Mouse (Mus musculus): ENCODE results near the gene Gm2696. TPM values are rescaled to one million over a fixed set of nuclear protein-coding genes. Genes with fewer than 3 reads are reported as not detected.

The Gm2696 gene
- polyA plus RNA-seq, 1 experiment from 2014 or later, result not detected

DNA sequence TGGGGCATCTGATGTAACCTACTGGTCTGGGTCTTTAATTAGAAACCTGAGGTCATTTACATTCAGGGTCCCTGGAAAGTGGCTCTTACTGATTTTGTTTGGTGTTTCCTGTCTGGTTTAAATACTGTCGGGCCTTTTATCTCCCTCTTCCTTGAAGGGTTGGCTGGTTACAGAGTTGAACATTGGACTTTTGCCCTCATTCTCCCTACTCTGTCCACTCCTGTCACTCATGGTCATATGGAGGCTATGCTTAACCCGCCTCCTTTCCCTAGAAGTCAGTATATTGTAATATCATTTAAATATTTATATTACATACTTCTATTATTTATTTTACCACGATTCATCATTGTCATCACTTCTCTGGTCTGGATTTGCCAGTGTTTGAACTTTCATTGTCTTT lies 10.4 kb upstream of the Gm2696 start:
- H3K4me3 ChIP-seq, result no peak overlapping the region
- peaks cover 3% of the 10 kb centered on the region for H3K4me1 ChIP-seq (replicated peaks)
- DNase-seq (ENCODE audit: low spot score), result no peak
- 82% methylated on average over 3 of the region's 3 CpGs for WGBS
- H3K27me3 ChIP-seq (ENCODE audit: insufficient read depth, poor library complexity, severe bottlenecking), result no peaks in the 10 kb centered on the region
- H3K9me3 ChIP-seq, result peaks cover 6% of the 10 kb centered on the region; the same call in 1 of the 2 replicates
- no peak overlapping the region for H3K27ac ChIP-seq
- H3K36me3 ChIP-seq, result no peaks in the 10 kb centered on the region

DNA sequence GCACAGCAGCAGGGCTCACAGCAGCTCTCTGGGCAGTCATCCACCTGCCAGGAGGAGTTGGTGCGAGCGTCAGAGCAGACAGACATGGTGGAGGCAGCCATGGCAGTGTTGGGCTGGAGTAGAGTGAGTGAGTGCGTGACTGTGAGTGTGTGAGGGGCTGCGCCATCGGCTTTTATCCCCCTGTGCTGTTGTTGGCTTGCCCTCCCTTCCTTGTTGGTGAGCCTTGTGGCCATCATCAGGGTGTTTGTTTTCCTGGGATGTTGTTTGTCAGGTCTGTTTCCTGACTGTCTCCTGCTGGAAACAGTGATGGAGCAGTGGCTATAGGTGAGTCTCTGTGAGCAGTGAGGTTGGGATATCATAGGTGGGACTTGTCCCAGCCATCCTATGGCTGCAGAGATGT lies 2.7 kb upstream of the Gm2696 start, which contains the start of gene Gm9507:
Gm9507 (minus strand) TSS at position 101 of the 400 bp plus-strand sequence.
- no peak for DNase-seq (ENCODE audit: low spot score)
- no peaks in the 10 kb centered on the region for H3K27me3 ChIP-seq (ENCODE audit: insufficient read depth, poor library complexity, severe bottlenecking)
- H3K27ac ChIP-seq, result no peak within 1 kb of the TSS
- peaks cover 7% of the 10 kb centered on the region; the same call in 1 of the 2 replicates for H3K4me1 ChIP-seq (replicated peaks)
- H3K36me3 ChIP-seq, result no peaks in the 10 kb centered on the region
- H3K9me3 ChIP-seq, result peaks cover 9% of the 10 kb centered on the region
- no peak within 1 kb of the TSS for H3K4me3 ChIP-seq
- WGBS, result 72% methylated on average over 5 of the region's 5 CpGs

DNA sequence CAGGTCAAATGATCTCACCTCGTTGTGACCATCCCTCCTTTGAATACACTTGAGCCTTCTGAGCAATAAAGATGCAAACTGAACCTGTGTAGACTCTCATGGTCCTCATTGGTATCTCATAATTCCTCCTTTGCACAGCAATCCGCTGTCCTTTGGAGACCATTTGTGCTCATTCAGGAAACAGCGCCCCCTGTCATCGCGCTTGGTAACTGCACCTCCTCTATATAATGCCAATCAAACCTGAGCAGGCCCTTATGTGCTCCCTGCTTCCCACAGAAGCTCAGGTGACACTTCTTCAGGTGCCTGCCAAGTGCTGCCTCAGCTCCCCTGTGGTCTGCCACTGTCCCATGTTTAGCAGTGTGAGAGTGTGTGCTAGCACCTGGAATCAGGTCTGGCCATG lies 1.0 kb downstream of the Gm2696 start:
- 31% methylated on average over 5 of the region's 5 CpGs for WGBS
- DNase-seq (ENCODE audit: low spot score), result peak; percentile 33

DNA sequence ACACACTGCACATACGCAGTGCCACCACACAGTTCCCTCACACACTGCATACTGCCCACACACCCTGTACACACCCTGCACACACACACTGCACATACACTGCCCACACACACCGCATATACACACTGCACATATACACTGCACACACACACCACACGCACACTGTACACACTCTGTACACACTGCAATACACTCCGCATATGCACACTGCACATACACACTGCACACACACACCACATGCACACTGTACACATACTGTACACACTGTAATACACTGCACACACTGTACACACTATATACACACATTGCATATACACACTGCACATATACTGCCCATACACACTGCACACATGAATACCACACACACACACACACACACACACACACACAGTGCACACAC lies 4.0 kb downstream of the Gm2696 start:
- Histone ChIP-seq H3K27me3 (ENCODE audit: insufficient read depth, poor library complexity, severe bottlenecking) (no peaks in the 10 kb centered on the region), H3K4me3 (no peak overlapping the region), H3K9me3 (no peaks in the 10 kb centered on the region), H3K36me3 (no peaks in the 10 kb centered on the region), H3K4me1 (replicated peaks) (peaks cover 7% of the 10 kb centered on the region; the same call in 1 of the 2 replicates), H3K27ac (no peak overlapping the region)
- DNase-seq (ENCODE audit: low spot score), result no peak
- 93% methylated on average over 4 of the region's 4 CpGs for WGBS

More for the DNA sequence above, 1.0 kb downstream of the Gm2696 start:
- no peaks in the 10 kb centered on the region for H3K36me3 ChIP-seq
- H3K27me3 ChIP-seq (ENCODE audit: insufficient read depth, poor library complexity, severe bottlenecking), result no peaks in the 10 kb centered on the region
- H3K27ac ChIP-seq, result 0 out of 2 replicates have a peak overlapping the region, but pooled peaks have one; percentile 35
- no peaks in the 10 kb centered on the region for H3K9me3 ChIP-seq
- H3K4me3 ChIP-seq, result no peak overlapping the region
- H3K4me1 ChIP-seq (replicated peaks), result peaks cover 7% of the 10 kb centered on the region; the same call in 1 of the 2 replicates

DNA sequence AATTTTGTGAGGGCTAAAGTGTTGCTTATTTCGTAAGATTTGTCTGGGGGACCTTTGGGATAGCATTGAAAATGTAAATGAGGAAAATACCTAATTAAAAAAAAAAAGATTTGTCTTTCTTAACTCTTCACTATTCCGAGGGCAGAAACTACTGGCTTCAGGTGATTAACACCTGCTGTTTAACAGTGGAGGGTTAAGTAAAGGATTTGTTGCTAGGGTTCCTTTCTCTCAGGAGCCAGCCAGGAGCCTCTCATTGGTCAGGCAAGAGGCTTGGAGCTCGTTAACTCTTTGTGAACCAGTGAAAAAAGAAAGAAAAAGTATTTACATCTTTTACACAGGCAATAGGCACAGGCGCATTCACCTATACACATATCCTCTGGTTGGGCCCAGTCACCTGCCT lies 4.7 kb downstream of the Gm2696 start:
- H3K27ac ChIP-seq, result no peak overlapping the region
- no peaks in the 10 kb centered on the region for H3K36me3 ChIP-seq
- peaks cover 5% of the 10 kb centered on the region; the same call in 1 of the 2 replicates for H3K9me3 ChIP-seq
- no peak overlapping the region for H3K4me3 ChIP-seq
- peaks cover 7% of the 10 kb centered on the region; the same call in 1 of the 2 replicates for H3K4me1 ChIP-seq (replicated peaks)
- 40% methylated on average over 4 of the region's 4 CpGs for WGBS
- DNase-seq (ENCODE audit: low spot score), result no peak
- H3K27me3 ChIP-seq (ENCODE audit: insufficient read depth, poor library complexity, severe bottlenecking), result no peaks in the 10 kb centered on the region

DNA sequence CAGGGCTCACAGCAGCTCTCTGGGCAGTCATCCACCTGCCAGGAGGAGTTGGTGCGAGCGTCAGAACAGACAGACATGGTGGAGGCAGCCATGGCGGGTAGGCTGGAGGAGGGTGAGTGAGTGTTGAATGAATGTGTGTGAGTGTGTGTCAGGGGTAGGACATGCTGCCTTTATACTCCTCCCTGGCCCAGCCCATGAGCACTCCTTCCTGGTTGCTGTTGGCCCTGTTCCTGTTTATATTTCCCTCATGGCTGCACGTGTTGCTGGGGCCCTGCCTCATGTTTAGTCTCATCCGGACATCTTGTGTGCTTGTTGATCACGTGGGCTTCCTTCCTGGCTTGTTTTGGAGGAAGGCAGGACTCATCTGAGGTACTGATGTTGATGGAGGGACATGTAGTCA lies 12.5 kb downstream of the Gm2696 start, which contains the start of gene Krtap10-4:
Krtap10-4 (minus strand) TSS at position 145 of the 400 bp plus-strand sequence.
- WGBS, result 67% methylated on average over 6 of the region's 6 CpGs
- no peak within 1 kb of the TSS for H3K4me3 ChIP-seq
- H3K27me3 ChIP-seq (ENCODE audit: insufficient read depth, poor library complexity, severe bottlenecking), result no peaks in the 10 kb centered on the region
- H3K9me3 ChIP-seq, result peaks cover 5% of the 10 kb centered on the region; the same call in 1 of the 2 replicates
- H3K36me3 ChIP-seq, result no peaks in the 10 kb centered on the region
- no peak within 1 kb of the TSS for H3K27ac ChIP-seq
- H3K4me1 ChIP-seq (replicated peaks), result no peaks in the 10 kb centered on the region
- no peak for DNase-seq (ENCODE audit: low spot score)

DNA sequence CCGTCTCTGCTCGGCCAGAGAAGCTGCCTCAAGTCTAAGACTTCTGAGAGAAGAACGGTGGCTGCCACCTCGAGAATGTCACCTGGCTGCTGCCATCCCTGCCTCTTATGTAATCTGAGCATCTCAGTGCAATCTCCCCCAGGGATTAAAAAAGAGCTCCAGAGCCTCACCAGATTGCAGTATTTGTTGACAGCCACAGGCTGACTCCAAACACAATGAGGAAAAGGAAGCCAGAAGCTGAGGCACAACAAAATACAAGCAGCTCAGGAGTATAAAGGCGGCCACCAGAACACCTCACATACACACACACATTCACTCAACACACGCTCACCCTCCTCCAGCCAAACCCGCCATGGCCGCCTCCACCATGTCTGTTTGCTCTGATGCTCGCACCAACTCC lies 21.2 kb downstream of the Gm2696 start, which contains the start of gene Krtap10-10:
Krtap10-10 (plus strand) TSS at position 301 of the 400 bp plus-strand sequence.
- 73% methylated on average over 9 of the region's 9 CpGs for WGBS

DNA sequence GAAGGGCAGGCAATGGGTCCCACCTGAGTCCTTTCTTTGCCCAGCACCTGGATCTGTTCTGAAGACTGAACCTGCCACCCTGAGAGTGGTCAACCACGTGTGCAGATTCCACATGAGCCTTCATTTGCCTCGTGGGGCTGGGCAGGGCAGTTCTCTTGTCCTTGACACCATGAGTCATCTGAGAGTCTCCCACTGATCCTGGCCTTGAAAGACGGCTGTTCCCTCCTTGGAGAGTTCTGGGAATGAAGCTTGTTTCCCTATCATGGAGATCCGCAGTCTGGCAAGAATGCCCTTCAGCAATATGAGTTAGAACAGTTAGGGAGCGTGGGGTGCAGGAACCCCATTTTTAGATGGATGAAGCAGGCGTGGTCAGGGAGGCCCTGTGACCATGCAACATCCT lies 24.5 kb downstream of the Gm2696 start:
- no peak overlapping the region for H3K4me3 ChIP-seq
- DNase-seq (ENCODE audit: low spot score), result no peak
- H3K9me3 ChIP-seq, result peaks cover 15% of the 10 kb centered on the region
- WGBS, result 80% methylated on average over 6 of the region's 6 CpGs
- no peak overlapping the region for H3K27ac ChIP-seq
- H3K4me1 ChIP-seq (replicated peaks), result peaks cover 6% of the 10 kb centered on the region; the same call in 1 of the 2 replicates
- no peaks in the 10 kb centered on the region for H3K27me3 ChIP-seq (ENCODE audit: insufficient read depth, poor library complexity, severe bottlenecking)
- no peaks in the 10 kb centered on the region for H3K36me3 ChIP-seq

More for the DNA sequence above, 21.2 kb downstream of the Gm2696 start, which contains the start of gene Krtap10-10:
- no peaks in the 10 kb centered on the region for H3K27me3 ChIP-seq (ENCODE audit: insufficient read depth, poor library complexity, severe bottlenecking)
- no peak within 1 kb of the TSS for H3K27ac ChIP-seq
- H3K36me3 ChIP-seq, result no peaks in the 10 kb centered on the region
- H3K9me3 ChIP-seq, result no peaks in the 10 kb centered on the region
- H3K4me3 ChIP-seq, result no peak within 1 kb of the TSS
- no peak for DNase-seq (ENCODE audit: low spot score)
- H3K4me1 ChIP-seq (replicated peaks), result peaks cover 6% of the 10 kb centered on the region; the same call in 1 of the 2 replicates

DNA sequence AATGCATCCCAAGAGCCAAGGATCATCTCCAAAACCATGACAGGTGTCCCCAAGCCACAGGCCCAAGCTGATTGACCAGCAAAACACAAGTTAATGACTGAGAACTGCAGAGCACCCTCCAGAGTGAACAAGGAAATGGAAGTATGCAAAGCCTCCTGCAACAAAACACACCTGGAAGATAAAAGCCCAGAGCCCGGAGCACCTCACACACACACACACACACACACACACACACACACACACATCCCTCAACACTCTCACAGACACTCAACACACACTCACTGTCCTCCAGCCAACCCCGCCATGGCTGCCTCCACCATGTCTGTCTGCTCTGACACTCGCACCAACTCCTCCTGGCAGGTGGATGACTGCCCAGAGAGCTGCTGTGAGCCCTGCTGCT lies 32.0 kb downstream of the Gm2696 start, which contains the start of gene Gm36176:
Gm36176 (plus strand) TSS at position 301 of the 400 bp plus-strand sequence.
- Histone ChIP-seq H3K27me3 (ENCODE audit: insufficient read depth, poor library complexity, severe bottlenecking) (no peaks in the 10 kb centered on the region), H3K27ac (no peak within 1 kb of the TSS), H3K4me3 (no peak within 1 kb of the TSS), H3K4me1 (replicated peaks) (0 out of 2 replicates have a peak, but pooled peaks cover 7% of the 10 kb centered on the region), H3K9me3 (peaks cover 23% of the 10 kb centered on the region), H3K36me3 (no peaks in the 10 kb centered on the region)
- WGBS, result 68% methylated on average over 3 of the region's 3 CpGs
- DNase-seq (ENCODE audit: low spot score), result no peak

DNA sequence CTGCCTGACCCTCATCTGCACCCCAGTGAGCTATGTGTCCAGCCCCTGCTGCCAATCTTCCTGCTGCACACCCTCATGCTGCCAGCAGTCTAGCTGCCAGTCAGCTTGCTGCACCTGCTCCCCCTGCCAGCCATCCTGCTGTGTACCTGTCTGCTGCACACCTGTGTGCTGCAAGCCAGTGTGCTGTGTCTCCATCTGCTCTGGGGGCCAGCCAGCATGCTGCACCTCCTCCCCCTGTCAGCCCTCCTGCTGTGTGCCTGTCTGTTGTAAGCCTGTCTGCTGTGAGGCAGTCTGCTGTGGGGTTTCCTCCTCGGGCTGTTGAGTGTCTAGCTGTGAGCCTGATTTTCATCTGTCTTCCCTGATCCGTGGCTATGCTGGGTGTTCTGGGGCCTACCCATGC lies 32.5 kb downstream of the Gm2696 start:
- H3K27ac ChIP-seq, result no peak overlapping the region
- no peaks in the 10 kb centered on the region for H3K36me3 ChIP-seq
- no peaks in the 10 kb centered on the region for H3K27me3 ChIP-seq (ENCODE audit: insufficient read depth, poor library complexity, severe bottlenecking)
- H3K9me3 ChIP-seq, result peaks cover 23% of the 10 kb centered on the region
- no peak for DNase-seq (ENCODE audit: low spot score)
- H3K4me1 ChIP-seq (replicated peaks), result 0 out of 2 replicates have a peak, but pooled peaks cover 7% of the 10 kb centered on the region
- H3K4me3 ChIP-seq, result no peak overlapping the region
- WGBS, result 12% methylated on average over 2 of the region's 2 CpGs

DNA sequence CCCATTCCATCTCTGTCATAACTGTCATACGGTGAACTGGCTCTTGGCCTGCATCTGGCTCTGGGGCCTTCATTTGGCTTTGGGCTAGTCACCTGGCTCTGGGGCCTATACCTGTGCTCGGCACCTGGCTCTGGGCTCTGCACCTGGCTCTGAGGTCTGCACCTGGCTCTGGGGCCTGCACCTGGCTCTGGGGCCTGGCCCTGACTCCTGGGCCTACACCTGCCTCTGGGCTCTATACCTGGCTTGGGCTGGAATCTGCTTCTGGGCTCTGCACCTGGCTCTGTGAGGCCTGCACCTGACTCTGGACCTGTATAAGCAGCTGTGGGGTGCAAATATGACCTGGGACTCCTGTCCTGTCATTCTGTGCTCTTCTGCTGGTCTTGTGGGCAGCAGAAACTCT lies 33.1 kb downstream of the Gm2696 start:
- Histone ChIP-seq H3K36me3 (no peaks in the 10 kb centered on the region), H3K4me1 (replicated peaks) (peaks cover 7% of the 10 kb centered on the region; the same call in 1 of the 2 replicates), H3K9me3 (peaks cover 22% of the 10 kb centered on the region), H3K4me3 (no peak overlapping the region), H3K27me3 (ENCODE audit: insufficient read depth, poor library complexity, severe bottlenecking) (no peaks in the 10 kb centered on the region), H3K27ac (no peak overlapping the region)
- no peak for DNase-seq (ENCODE audit: low spot score)
- WGBS, result 84% methylated on average over 2 of the region's 2 CpGs

DNA sequence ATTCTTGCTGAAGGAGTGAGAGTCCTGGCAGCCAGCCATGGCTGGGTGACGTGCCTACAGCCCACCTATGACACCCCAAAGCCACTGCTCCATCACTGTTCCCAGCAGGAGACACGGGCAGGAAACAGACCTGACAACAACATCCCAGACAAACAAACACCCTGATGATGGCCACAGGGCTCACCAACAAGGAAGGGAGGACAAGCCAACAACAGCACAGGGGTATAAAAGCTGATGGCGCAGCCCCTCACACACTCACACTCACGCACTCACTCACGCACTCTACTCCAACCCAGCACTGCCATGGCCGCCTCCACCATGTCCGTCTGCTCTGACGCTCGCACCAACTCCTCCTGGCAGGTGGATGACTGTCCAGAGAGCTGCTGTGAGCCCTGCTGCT lies 38.1 kb downstream of the Gm2696 start, which contains the start of gene Gm10318:
Gm10318 (plus strand) TSS at position 301 of the 400 bp plus-strand sequence.
- 61% methylated on average over 9 of the region's 9 CpGs for WGBS
- peaks cover 9% of the 10 kb centered on the region; the same call in 1 of the 2 replicates for H3K4me1 ChIP-seq (replicated peaks)
- H3K27ac ChIP-seq, result 0 out of 2 replicates have a peak within 1 kb of the TSS, but pooled peaks have one; percentile 35
- H3K27me3 ChIP-seq (ENCODE audit: insufficient read depth, poor library complexity, severe bottlenecking), result no peaks in the 10 kb centered on the region
- no peaks in the 10 kb centered on the region for H3K9me3 ChIP-seq
- no peaks in the 10 kb centered on the region for H3K36me3 ChIP-seq
- no peak for DNase-seq (ENCODE audit: low spot score)
- no peak within 1 kb of the TSS for H3K4me3 ChIP-seq

DNA sequence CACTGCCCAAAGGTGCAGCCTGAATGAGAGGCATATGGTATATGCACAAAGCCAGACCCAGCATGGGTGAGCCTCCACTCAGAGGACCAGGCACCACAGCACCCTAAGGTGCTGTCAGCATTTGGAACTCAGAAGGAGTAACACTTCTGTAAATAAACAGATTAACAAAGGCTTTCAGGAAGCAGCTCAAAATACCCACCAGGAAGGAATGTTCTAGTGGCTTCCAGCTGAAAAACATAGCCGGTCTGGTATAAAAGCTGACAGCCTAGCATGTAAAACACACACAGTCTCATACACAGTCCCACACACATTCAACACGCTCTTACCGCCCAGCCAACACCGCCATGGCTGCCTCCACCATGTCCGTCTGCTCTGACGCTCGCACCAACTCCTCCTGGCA lies 47.2 kb downstream of the Gm2696 start, which contains the start of gene Gm3285:
Gm3285 (plus strand) TSS at position 301 of the 400 bp plus-strand sequence.
- no peak within 1 kb of the TSS for H3K27ac ChIP-seq
- H3K27me3 ChIP-seq (ENCODE audit: insufficient read depth, poor library complexity, severe bottlenecking), result no peaks in the 10 kb centered on the region
- peaks cover 16% of the 10 kb centered on the region for H3K4me1 ChIP-seq (replicated peaks)
- no peak within 1 kb of the TSS for H3K4me3 ChIP-seq
- no peaks in the 10 kb centered on the region for H3K9me3 ChIP-seq
- DNase-seq (ENCODE audit: low spot score), result no peak
- no peaks in the 10 kb centered on the region for H3K36me3 ChIP-seq
- 53% methylated on average over 7 of the region's 7 CpGs for WGBS

All from hindbrain, embryonic 10.5 days (tissue).